Mouse (Mus musculus) brain, adult 2 months (tissue): ENCODE measurements around the gene Pde4d.

Experiments
- DNase-seq: peaks from one replicate; pipeline ENCODE4 v3.0.0; 2011; ENCODE audit warnings: low read depth, low spot score

The Pde4d gene

GRCm38 (mm10) chr13:109024703-109025102, 575.0 kb downstream of the Pde4d start:
- no peak for DNase-seq

- peak; percentile 85 for DNase-seq
Observed at GRCm38 (mm10) chr13:109047126-109047525, 597.4 kb downstream of the Pde4d start.

GRCm38 (mm10) chr13:109052805-109053204, 603.1 kb downstream of the Pde4d start:
- DNase-seq = no peak

- DNase-seq = peak; percentile 93
Observed at GRCm38 (mm10) chr13:109053242-109054018, 603.7 kb downstream of the Pde4d start.

- no peak for DNase-seq
Observed at GRCm38 (mm10) chr13:109058045-109058444, 608.3 kb downstream of the Pde4d start.

- peak; percentile 5 for DNase-seq
Observed at GRCm38 (mm10) chr13:109066581-109067159, 616.9 kb downstream of the Pde4d start.

GRCm38 (mm10) chr13:109068258-109069219, 618.8 kb downstream of the Pde4d start:
- DNase-seq = no peak

- DNase-seq = no peak
Observed at GRCm38 (mm10) chr13:109073371-109073770, 623.6 kb downstream of the Pde4d start.

- no peak for DNase-seq
Observed at GRCm38 (mm10) chr13:109074078-109074477, 624.3 kb downstream of the Pde4d start.

- DNase-seq = peak; percentile 83
Observed at GRCm38 (mm10) chr13:109092654-109093053, 642.9 kb downstream of the Pde4d start.

GRCm38 (mm10) chr13:109096654-109097053, 646.9 kb downstream of the Pde4d start:
- DNase-seq = no peak

- peak; percentile 95 for DNase-seq
Observed at GRCm38 (mm10) chr13:109116004-109116341, 666.2 kb downstream of the Pde4d start.

GRCm38 (mm10) chr13:109116342-109117201, 666.8 kb downstream of the Pde4d start:
- peak; percentile 46 for DNase-seq

- DNase-seq = peak; percentile 88
Observed at GRCm38 (mm10) chr13:109117210-109117791, 667.6 kb downstream of the Pde4d start.

- peak; percentile 72 for DNase-seq
Observed at GRCm38 (mm10) chr13:109118296-109118800, 668.6 kb downstream of the Pde4d start.

- DNase-seq = no peak
Observed at GRCm38 (mm10) chr13:109121867-109122266, 672.1 kb downstream of the Pde4d start.

- DNase-seq = peak; percentile 75
Observed at GRCm38 (mm10) chr13:109136405-109136804, 686.7 kb downstream of the Pde4d start.

GRCm38 (mm10) chr13:109158703-109159102, 709.0 kb downstream of the Pde4d start:
- DNase-seq = no peak

- no peak for DNase-seq
Observed at GRCm38 (mm10) chr13:109168556-109169334, 719.0 kb downstream of the Pde4d start.

GRCm38 (mm10) chr13:109169335-109169606, 719.5 kb downstream of the Pde4d start:
- no peak for DNase-seq
